Mouse (Mus musculus) skeletal muscle tissue, postnatal 0 days (tissue): ENCODE measurements around the gene Mrps15. TPM values are rescaled to one million over a fixed set of nuclear protein-coding genes. Genes with fewer than 3 reads are reported as not detected.

Experiments
- polyA plus RNA-seq: library from polyadenylated mRNA; unstranded; fragments of >200 nt; fragmentation: Nextera tagmentation; extraction: Ambion mirVana; gene quantifications from 2 replicates; pipeline ENCODE4 v1.2.1, GENCODE M21; 2015

Gene Mrps15
- 106 and 118 TPM in 2 replicates for polyA plus RNA-seq

DNA sequence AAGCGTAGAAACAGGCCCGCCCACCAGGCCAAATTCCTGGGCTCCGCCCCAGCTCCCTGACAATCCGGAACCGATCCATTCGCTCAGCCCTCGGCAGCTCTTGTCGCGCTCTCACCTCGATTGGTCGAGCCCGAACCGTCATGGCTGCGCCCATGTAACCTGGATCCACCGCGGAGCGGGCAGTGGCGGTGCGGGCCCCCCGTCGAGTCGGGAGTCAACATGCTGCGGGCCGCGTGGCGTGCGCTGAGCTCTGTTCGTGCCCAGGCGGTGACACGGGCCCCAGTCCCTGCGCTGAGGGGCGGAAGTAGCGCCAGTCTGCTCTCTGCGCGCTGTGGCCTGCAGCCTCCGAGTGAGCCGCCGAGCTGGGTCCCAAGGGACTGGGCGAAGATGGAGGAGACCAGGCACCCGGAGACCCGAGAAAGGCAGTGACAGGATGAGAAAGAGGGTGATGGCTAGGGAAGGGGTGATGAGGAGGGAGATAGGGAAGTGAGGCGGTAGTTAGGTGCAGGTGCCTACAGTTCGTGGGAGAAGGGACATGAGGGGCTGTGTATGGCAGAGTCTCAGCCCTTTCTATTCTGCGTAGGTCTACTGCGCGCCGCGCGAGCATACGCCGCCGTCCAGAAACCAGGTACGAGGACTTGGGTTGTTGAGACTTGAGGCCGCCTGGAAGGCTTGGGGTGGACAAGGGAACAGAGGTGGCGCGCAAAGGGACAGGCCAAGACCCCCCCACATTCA is at the start of gene Mrps15:
Gene Mrps15, plus strand, starts transcription at position 75 of the 735 bp plus-strand sequence.

DNA sequence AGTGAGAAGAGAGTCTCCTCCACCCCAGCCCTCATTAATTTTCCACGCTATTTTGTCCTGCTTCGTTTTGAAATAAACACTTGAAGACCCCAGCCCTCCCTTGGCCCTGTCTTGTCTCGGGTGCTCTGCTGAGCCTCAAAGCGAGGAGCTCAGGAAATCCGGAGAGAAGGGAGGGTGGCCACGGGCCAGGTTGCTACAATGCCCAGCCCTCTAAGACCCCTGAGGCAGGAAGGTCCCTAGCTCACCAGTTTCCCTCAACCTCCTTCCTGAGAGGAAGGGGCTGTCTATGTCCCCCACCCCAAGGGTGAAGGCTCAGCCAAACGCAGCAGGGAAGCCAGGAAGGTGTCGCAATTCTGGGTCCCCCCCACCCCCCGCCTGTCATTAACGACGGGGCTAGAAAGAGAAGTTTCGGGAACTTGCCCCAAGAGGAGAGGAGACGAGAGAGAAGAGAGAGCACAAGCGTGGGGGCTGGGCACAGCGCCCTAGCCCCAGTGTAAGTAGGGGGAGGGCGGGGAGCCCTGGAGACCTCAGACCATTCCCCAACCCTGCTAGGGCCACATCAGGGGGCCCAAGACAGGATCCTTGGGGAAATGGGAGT is 22.3 kb upstream of the Mrps15 start, which contains the start of gene Csf3r:
Gene Csf3r, plus strand, starts transcription at position 248 of the 598 bp plus-strand sequence.

DNA sequence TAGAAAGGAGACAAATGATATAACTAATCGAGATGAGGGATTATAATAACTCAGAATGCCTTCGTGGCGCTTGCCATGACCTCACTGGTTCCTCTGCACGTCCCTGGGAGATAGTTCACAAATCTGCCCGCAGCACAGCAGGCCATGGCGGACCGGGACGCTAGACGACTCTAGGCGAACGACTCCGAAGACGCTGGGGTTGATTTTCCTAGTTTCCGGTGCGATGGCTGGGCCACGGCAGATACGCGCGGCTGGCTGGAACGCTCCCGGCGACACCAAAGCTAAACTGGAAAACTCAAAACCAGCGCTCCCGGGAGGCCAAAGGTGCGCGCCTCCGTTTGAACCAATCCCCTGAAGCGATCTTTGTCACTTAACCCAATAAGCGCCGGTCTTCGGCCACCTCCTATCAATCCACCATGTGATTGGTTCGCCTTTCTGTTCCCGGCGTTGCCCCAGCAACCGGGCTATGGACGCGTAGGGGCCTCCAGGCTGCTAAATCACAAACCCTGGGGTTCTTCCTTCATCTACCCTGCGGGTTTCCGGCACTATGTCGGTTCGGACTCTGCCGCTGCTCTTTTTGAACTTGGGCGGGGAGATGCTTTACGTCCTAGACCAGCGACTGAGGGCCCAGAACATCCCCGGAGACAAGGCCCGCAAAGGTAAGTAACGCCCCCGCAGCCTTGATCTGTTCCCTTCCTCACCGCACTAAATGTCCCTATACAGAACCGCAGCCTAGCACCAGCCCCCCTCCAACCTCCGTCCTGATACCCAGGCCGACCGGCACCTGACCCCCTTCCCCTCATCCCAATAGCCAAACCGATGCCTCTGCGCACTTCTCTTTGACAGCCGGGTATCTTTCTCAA is 11.6 kb downstream of the Mrps15 start, which contains the start of gene Oscp1:
Gene Oscp1, plus strand, starts transcription at position 432 of the 863 bp plus-strand sequence.

DNA sequence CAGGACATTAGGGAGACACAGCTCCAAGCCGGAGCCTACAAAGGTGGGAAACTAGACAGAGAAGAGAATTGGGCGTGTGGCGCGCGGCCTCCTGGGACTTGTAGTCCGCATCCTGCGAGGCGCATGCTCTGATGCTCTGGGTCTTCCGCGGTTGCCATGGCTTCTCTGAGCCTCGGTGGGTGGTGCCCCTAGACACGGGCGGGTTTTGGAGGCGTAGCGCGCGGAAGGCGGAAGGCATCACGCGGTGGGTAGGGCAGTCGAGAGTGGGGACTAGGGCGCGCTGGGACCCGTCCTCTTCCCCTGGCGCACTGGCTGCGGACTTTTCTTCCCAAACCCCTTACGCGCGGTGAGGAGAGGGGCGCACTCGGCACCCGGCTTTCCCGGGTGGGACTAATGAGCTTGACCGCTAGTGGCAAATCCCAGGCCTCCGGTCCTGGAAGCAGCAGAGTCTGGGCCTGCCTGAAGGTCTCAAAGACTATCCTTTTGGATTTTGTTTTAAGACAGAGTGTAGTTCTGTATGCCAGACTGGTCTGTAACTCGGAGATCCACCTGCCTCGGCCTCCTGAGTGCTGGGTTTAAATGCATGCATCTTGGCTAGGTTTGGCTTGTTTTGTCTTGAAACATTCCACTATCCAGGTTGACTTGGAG is 49.9 kb downstream of the Mrps15 start, which contains the start of gene Lsm10:
Gene Lsm10, plus strand, starts transcription at position 160 of the 648 bp plus-strand sequence.

DNA sequence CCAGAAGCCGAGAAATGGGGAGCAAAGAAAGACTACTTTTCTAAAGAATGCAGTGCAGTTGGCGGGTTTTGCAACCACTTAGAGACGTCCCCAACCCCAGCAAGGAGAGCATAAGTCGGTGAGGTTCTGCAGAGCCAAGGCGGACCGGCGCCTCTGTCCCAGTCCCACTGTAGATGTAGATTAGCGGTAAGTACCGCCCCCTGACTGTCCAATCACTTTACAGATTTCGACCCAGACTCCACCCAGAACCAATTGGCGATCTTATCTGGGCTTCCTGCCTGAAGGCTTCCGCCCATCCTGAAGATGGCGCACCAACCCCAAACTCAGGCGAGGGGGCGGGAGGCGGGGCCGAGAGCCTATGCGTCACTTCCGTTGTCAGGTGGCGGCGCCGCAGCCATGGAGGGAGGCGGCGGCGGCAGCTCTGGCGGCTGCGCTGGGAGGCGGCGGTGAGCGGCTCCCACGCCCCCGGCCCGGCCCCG is 56.9 kb downstream of the Mrps15 start, which contains the start of gene Stk40:
Gene Stk40, plus strand, starts transcription at position 368 of the 479 bp plus-strand sequence.

Other genes with a start within 250 kb of the Mrps15 start
- 0.21 and 0.27 TPM in 2 replicates for gene Csf3r, start 22.4 kb upstream of the Mrps15 start, polyA plus RNA-seq
- gene Oscp1, start 11.6 kb downstream of the Mrps15 start, polyA plus RNA-seq: 3.8 and 4.6 TPM in 2 replicates
- 30.3 and 30.9 TPM in 2 replicates for gene Lsm10, start 49.7 kb downstream of the Mrps15 start, polyA plus RNA-seq
- gene Stk40, start 57.0 kb downstream of the Mrps15 start, polyA plus RNA-seq: 20.6 and 22.3 TPM in 2 replicates
- 38.3 and 39.8 TPM in 2 replicates for gene Eva1b, start 100.8 kb downstream of the Mrps15 start, polyA plus RNA-seq
- 2.9 and 3.3 TPM in 2 replicates for gene Sh3d21, start 116.6 kb downstream of the Mrps15 start, polyA plus RNA-seq
- 94.4 and 105 TPM in 2 replicates for gene Thrap3, start 155.8 kb downstream of the Mrps15 start, polyA plus RNA-seq
- gene Map7d1, start 209.4 kb downstream of the Mrps15 start, polyA plus RNA-seq: 69.5 and 91.6 TPM in 2 replicates
- 44.8 and 57.7 TPM in 2 replicates for gene Trappc3, start 215.4 kb downstream of the Mrps15 start, polyA plus RNA-seq
- 1.4 and 3.5 TPM in 2 replicates for gene Col8a2, start 239.9 kb downstream of the Mrps15 start, polyA plus RNA-seq